Comparison of ENCODE assay signal across 10 mouse cellular contexts in genomic region chr1:182108397-182109099, GRCm38 (mm10). TPM values are rescaled to one million over a fixed set of nuclear protein-coding genes. Genes with fewer than 3 reads are reported as not detected.
A peak's percentile ranks its signal among the peaks of the same experiment; 100 is the strongest.
DNase-seq lines count a peak whose midpoint lies in the region; ATAC-seq lines count a peak whose summit lies in the region.
"Had no signal": no experiment of that assay in that cellular context is flagged by ENCODE, and none has a peak within 500 bp of the region (broad histone marks: within the 10 kb centered on the region; RNA-seq: fewer than 3 reads in every experiment).

No protein-coding gene starts in this region.

- no peaks in the 10 kb centered on the region for H3K9me3 ChIP-seq in kidney, embryonic 14.5 days (ENCODE audit: control insufficient read depth, low read length)

- WGBS in kidney, embryonic 14.5 days, result 62% methylated on average over 13 of the region's 13 CpGs

- no peak overlapping the region for H3K4me3 ChIP-seq in kidney, embryonic 14.5 days (ENCODE audit: low read length)

- no peak overlapping the region for H3K27ac ChIP-seq in kidney, embryonic 14.5 days (ENCODE audit: low read depth, low read length)

- peak; percentile 56 for DNase-seq in urinary bladder, postnatal 14 days (ENCODE audit: low spot score)
- DNase-seq in urinary bladder, postnatal 4 days (ENCODE audit: low spot score in 2 of 2), result no peak
- peak; percentile 62 to 72 for DNase-seq in heart, adult 9 months (ENCODE audit: low spot score in 2 of 2)
- DNase-seq in lung, postnatal 10 days, result peak; percentile 82
- DNase-seq in frontal cortex, adult 2 months (ENCODE audit: extremely low spot score in 1 of 2, low spot score in 1 of 2), result no peak
- no peak for DNase-seq in right cerebral cortex, postnatal 36 days (ENCODE audit: low spot score in 2 of 2)
- no peak for DNase-seq in layer of hippocampus, adult 8-10 months (ENCODE audit: low spot score in 2 of 2)
- DNase-seq: cerebellum, postnatal 36 days; kidney, postnatal 14 days had no signal

- no peak for ATAC-seq in kidney, embryonic 14.5 days (ENCODE audit: low FRiP score, low TSS enrichment)

- H3K27me3 ChIP-seq in kidney, embryonic 14.5 days (ENCODE audit: control insufficient read depth, insufficient read depth, low read length), result no peaks in the 10 kb centered on the region

- H3K36me3 ChIP-seq in kidney, embryonic 14.5 days (ENCODE audit: control insufficient read depth, insufficient read depth, low read length), result no peaks in the 10 kb centered on the region

- H3K4me2 ChIP-seq in kidney, embryonic 14.5 days (replicated peaks; ENCODE audit: low read depth, low read length), result no peak overlapping the region

- 0 out of 2 replicates have a peak, but pooled peaks cover under 1% of the 10 kb centered on the region for H3K4me1 ChIP-seq in kidney, embryonic 14.5 days (ENCODE audit: control insufficient read depth, insufficient read depth, low read length)

- H3K9ac ChIP-seq in kidney, embryonic 14.5 days (ENCODE audit: low read depth, low read length), result no peak overlapping the region

RNA-seq across cellular contexts. Expression of gene Srp9, which starts 16.0 kb away (rescaled TPM):
- 116 and 120 TPM in 2 replicates for polyA plus RNA-seq in frontal cortex, adult 2 months (2012; rRNA removed)
- 10 to 100 TPM; 59.2 to 68.1 (median 65.4) TPM for total RNA-seq in layer of hippocampus, adult 8-10 months (2022)
- 155 and 197 TPM in 2 replicates for polyA plus RNA-seq in kidney, embryonic 14.5 days (2014; fragmentation: Nextera tagmentation; extraction: Ambion mirVana)

RNA-seq across cellular contexts. Expression of gene Vmn1r1, which starts 55.7 kb away (rescaled TPM):
- polyA plus RNA-seq in frontal cortex, adult 2 months (2012; rRNA removed), result not detected in 2 replicates
- not detected for total RNA-seq in layer of hippocampus, adult 8-10 months (2022)
- not detected in 2 replicates for polyA plus RNA-seq in kidney, embryonic 14.5 days (2014; fragmentation: Nextera tagmentation; extraction: Ambion mirVana)

Comparison
In these comparisons a context has a peak if more than half of its experiments do, and no peak if none do; other contexts are left out.
1. DNase-seq: peak in urinary bladder, postnatal 14 days (single experiment), heart, adult 9 months (2 of 2) and lung, postnatal 10 days (single experiment); none in urinary bladder, postnatal 4 days (0 of 2), frontal cortex, adult 2 months (0 of 2), right cerebral cortex, postnatal 36 days (0 of 2) and layer of hippocampus, adult 8-10 months (0 of 2).